Mouse (Mus musculus): ENCODE results near the gene Rcor3.

Rcor3 gene

GRCm38 (mm10) chr1:192094451-192095170 lies 43.3 kb downstream of the Rcor3 start:
- peak; percentile 91 for DNase-seq (ENCODE audit: low read depth)

- peak; percentile 93 for DNase-seq (ENCODE audit: low read depth)
Observed at GRCm38 (mm10) chr1:192092879-192093660, 44.8 kb downstream of the Rcor3 start.

- peak; percentile 98 for DNase-seq (ENCODE audit: low read depth)
Observed at GRCm38 (mm10) chr1:192091806-192092772, 45.8 kb downstream of the Rcor3 start, which contains the start of gene Traf5. Gene Traf5, minus strand, starts transcription at chr1:192092559.

GRCm38 (mm10) chr1:192090689-192091567 lies 46.9 kb downstream of the Rcor3 start:
- DNase-seq (ENCODE audit: low read depth) = no peak

GRCm38 (mm10) chr1:192090281-192090680 lies 47.6 kb downstream of the Rcor3 start:
- DNase-seq (ENCODE audit: low read depth) = peak; percentile 84

- no peak for DNase-seq (ENCODE audit: low read depth)
Observed at GRCm38 (mm10) chr1:192089208-192090166, 48.4 kb downstream of the Rcor3 start.

- DNase-seq (ENCODE audit: low read depth) = no peak
Observed at GRCm38 (mm10) chr1:192088011-192088410, 49.9 kb downstream of the Rcor3 start.

GRCm38 (mm10) chr1:192087098-192087497 lies 50.8 kb downstream of the Rcor3 start:
- no peak for DNase-seq (ENCODE audit: low read depth)

- no peak for DNase-seq (ENCODE audit: low read depth)
Observed at GRCm38 (mm10) chr1:192086279-192087037, 51.4 kb downstream of the Rcor3 start.

GRCm38 (mm10) chr1:192085218-192085617 lies 52.6 kb downstream of the Rcor3 start:
- no peak for DNase-seq (ENCODE audit: low read depth)

- DNase-seq (ENCODE audit: low read depth) = no peak
Observed at GRCm38 (mm10) chr1:192082646-192083045, 55.2 kb downstream of the Rcor3 start.

GRCm38 (mm10) chr1:192081129-192081528 lies 56.7 kb downstream of the Rcor3 start:
- no peak for DNase-seq (ENCODE audit: low read depth)

GRCm38 (mm10) chr1:192079121-192079520 lies 58.7 kb downstream of the Rcor3 start:
- DNase-seq (ENCODE audit: low read depth) = no peak

- DNase-seq (ENCODE audit: low read depth) = no peak
Observed at GRCm38 (mm10) chr1:192078406-192078805, 59.5 kb downstream of the Rcor3 start.

GRCm38 (mm10) chr1:192076796-192077535 lies 60.9 kb downstream of the Rcor3 start:
- DNase-seq (ENCODE audit: low read depth) = peak; percentile 76

- DNase-seq (ENCODE audit: low read depth) = no peak
Observed at GRCm38 (mm10) chr1:192076101-192076500, 61.8 kb downstream of the Rcor3 start.

GRCm38 (mm10) chr1:192074824-192075223 lies 63.0 kb downstream of the Rcor3 start:
- no peak for DNase-seq (ENCODE audit: low read depth)

GRCm38 (mm10) chr1:192072426-192072825 lies 65.4 kb downstream of the Rcor3 start:
- DNase-seq (ENCODE audit: low read depth) = peak; percentile 93
